27 mouse cellular contexts compared by ENCODE assay signal in genomic region chr5:66412821-66413220, GRCm38 (mm10).
DNase-seq lines count a peak whose midpoint lies in the region; ATAC-seq lines count a peak whose summit lies in the region.
"Had no signal": no experiment of that assay in that cellular context is flagged by ENCODE, and none has a peak within 500 bp of the region (broad histone marks: within the 10 kb centered on the region; RNA-seq: fewer than 3 reads in every experiment).

No protein-coding gene starts in this region.

- H3K36me3 ChIP-seq in forebrain, embryonic 15.5 days = no peaks in the 10 kb centered on the region
- no peaks in the 10 kb centered on the region for H3K36me3 ChIP-seq in forebrain, embryonic 12.5 days (replicated peaks)
- no peaks in the 10 kb centered on the region for H3K36me3 ChIP-seq in hindbrain, embryonic 14.5 days (replicated peaks; ENCODE audit: control insufficient read depth, insufficient read depth)
- no peaks in the 10 kb centered on the region for H3K36me3 ChIP-seq in hindbrain, embryonic 10.5 days
- no peaks in the 10 kb centered on the region for H3K36me3 ChIP-seq in midbrain, embryonic 11.5 days (ENCODE audit: control insufficient read depth, insufficient read depth, low read length)
- H3K36me3 ChIP-seq in midbrain, embryonic 10.5 days = no peaks in the 10 kb centered on the region
- no peaks in the 10 kb centered on the region for H3K36me3 ChIP-seq in heart, embryonic 11.5 days (ENCODE audit: control insufficient read depth, insufficient read depth, low read length)
- H3K36me3 ChIP-seq: embryonic facial prominence, embryonic 13.5 days; heart, embryonic 12.5 days; kidney, embryonic 15.5 days; lung, embryonic 15.5 days; midbrain, embryonic 12.5 days had no signal

- H3K27me3 ChIP-seq in forebrain, embryonic 15.5 days = no peaks in the 10 kb centered on the region
- H3K27me3 ChIP-seq in forebrain, embryonic 12.5 days = no peaks in the 10 kb centered on the region
- no peaks in the 10 kb centered on the region for H3K27me3 ChIP-seq in hindbrain, embryonic 14.5 days (ENCODE audit: control insufficient read depth, insufficient read depth, low read length)
- no peaks in the 10 kb centered on the region for H3K27me3 ChIP-seq in hindbrain, embryonic 10.5 days (ENCODE audit: insufficient read depth, poor library complexity, severe bottlenecking)
- H3K27me3 ChIP-seq in midbrain, embryonic 11.5 days (ENCODE audit: control insufficient read depth, insufficient read depth, low read length) = no peaks in the 10 kb centered on the region
- H3K27me3 ChIP-seq in midbrain, embryonic 10.5 days (ENCODE audit: low read depth, poor library complexity, severe bottlenecking) = no peaks in the 10 kb centered on the region
- H3K27me3 ChIP-seq in heart, embryonic 11.5 days (ENCODE audit: control insufficient read depth, insufficient read depth, low read length) = no peaks in the 10 kb centered on the region
- H3K27me3 ChIP-seq: embryonic facial prominence, embryonic 13.5 days; heart, embryonic 12.5 days; kidney, embryonic 15.5 days; lung, embryonic 15.5 days; midbrain, embryonic 12.5 days; Patski had no signal

- peak overlapping the region; percentile 51; the same call in 1 of the 2 replicates for H3K27ac ChIP-seq in forebrain, embryonic 15.5 days (replicated peaks)
- H3K27ac ChIP-seq in forebrain, embryonic 12.5 days = no peak overlapping the region
- H3K27ac ChIP-seq in hindbrain, embryonic 14.5 days = 0 out of 2 replicates have a peak overlapping the region, but pooled peaks have one; percentile 49
- H3K27ac ChIP-seq in hindbrain, embryonic 10.5 days = no peak overlapping the region
- H3K27ac ChIP-seq in midbrain, embryonic 11.5 days (ENCODE audit: low read depth, low read length) = no peak overlapping the region
- no peak overlapping the region for H3K27ac ChIP-seq in midbrain, embryonic 10.5 days (replicated peaks)
- H3K27ac ChIP-seq in heart, embryonic 11.5 days (ENCODE audit: low read depth, low read length) = no peak overlapping the region
- H3K27ac ChIP-seq: embryonic facial prominence, embryonic 13.5 days; gastrocnemius, adult 2 months; kidney, embryonic 15.5 days; liver, embryonic 14.5 days; lung, embryonic 15.5 days; macrophage; midbrain, embryonic 12.5 days had no signal

- peaks cover 18% of the 10 kb centered on the region for H3K4me1 ChIP-seq in forebrain, embryonic 15.5 days
- H3K4me1 ChIP-seq in forebrain, embryonic 12.5 days = peaks cover 31% of the 10 kb centered on the region
- peaks cover 32% of the 10 kb centered on the region for H3K4me1 ChIP-seq in hindbrain, embryonic 14.5 days (replicated peaks; ENCODE audit: control insufficient read depth, insufficient read depth, low read length)
- H3K4me1 ChIP-seq in hindbrain, embryonic 10.5 days (replicated peaks) = peaks cover 26% of the 10 kb centered on the region
- peaks cover 15% of the 10 kb centered on the region for H3K4me1 ChIP-seq in midbrain, embryonic 11.5 days (ENCODE audit: control insufficient read depth, insufficient read depth, low read length)
- H3K4me1 ChIP-seq in midbrain, embryonic 10.5 days = peaks cover 29% of the 10 kb centered on the region
- no peaks in the 10 kb centered on the region for H3K4me1 ChIP-seq in heart, embryonic 11.5 days (ENCODE audit: control insufficient read depth, insufficient read depth, low read length)

- H3K9ac ChIP-seq in forebrain, embryonic 15.5 days (replicated peaks) = no peak overlapping the region
- no peak overlapping the region for H3K9ac ChIP-seq in forebrain, embryonic 12.5 days
- H3K9ac ChIP-seq in hindbrain, embryonic 14.5 days = no peak overlapping the region
- no peak overlapping the region for H3K9ac ChIP-seq in midbrain, embryonic 11.5 days (ENCODE audit: low read length)
- H3K9ac ChIP-seq in heart, embryonic 11.5 days (ENCODE audit: low read depth, low read length) = no peak overlapping the region
- H3K9ac ChIP-seq: embryonic facial prominence, embryonic 13.5 days; heart, embryonic 12.5 days; kidney, embryonic 15.5 days; liver, embryonic 14.5 days; lung, embryonic 15.5 days; midbrain, embryonic 12.5 days had no signal

- ATAC-seq in forebrain, embryonic 15.5 days (replicated peaks) = no peak
- no peak for ATAC-seq in forebrain, embryonic 12.5 days (ENCODE audit: low FRiP score)
- ATAC-seq in hindbrain, embryonic 14.5 days (ENCODE audit: low FRiP score) = no peak
- ATAC-seq in midbrain, embryonic 11.5 days (ENCODE audit: low FRiP score) = no peak
- ATAC-seq in heart, embryonic 11.5 days (replicated peaks; ENCODE audit: insufficient number of reproducible peaks, low FRiP score, low TSS enrichment) = no peak
- ATAC-seq: CD4-positive, CD25-positive, alpha-beta regulatory T cell, adult 4 months; hindbrain, embryonic 16.5 days; intestine, postnatal 0 days; Patski had no signal

- H3K9me3 ChIP-seq in forebrain, embryonic 15.5 days = no peaks in the 10 kb centered on the region
- no peaks in the 10 kb centered on the region for H3K9me3 ChIP-seq in forebrain, embryonic 12.5 days
- H3K9me3 ChIP-seq in hindbrain, embryonic 14.5 days (ENCODE audit: control insufficient read depth, low read length) = no peaks in the 10 kb centered on the region
- H3K9me3 ChIP-seq in hindbrain, embryonic 10.5 days = no peaks in the 10 kb centered on the region
- H3K9me3 ChIP-seq in midbrain, embryonic 11.5 days (ENCODE audit: control insufficient read depth, low read length) = no peaks in the 10 kb centered on the region
- H3K9me3 ChIP-seq in midbrain, embryonic 10.5 days (replicated peaks) = no peaks in the 10 kb centered on the region
- no peaks in the 10 kb centered on the region for H3K9me3 ChIP-seq in heart, embryonic 11.5 days (replicated peaks; ENCODE audit: control insufficient read depth, low read length)
- H3K9me3 ChIP-seq: embryonic facial prominence, embryonic 13.5 days; heart, embryonic 12.5 days; kidney, embryonic 15.5 days; lung, embryonic 15.5 days; midbrain, embryonic 12.5 days had no signal

- no peak overlapping the region for H3K4me2 ChIP-seq in forebrain, embryonic 15.5 days (replicated peaks)
- H3K4me2 ChIP-seq in forebrain, embryonic 12.5 days = no peak overlapping the region
- H3K4me2 ChIP-seq in hindbrain, embryonic 14.5 days (replicated peaks) = no peak overlapping the region
- no peak overlapping the region for H3K4me2 ChIP-seq in midbrain, embryonic 11.5 days
- H3K4me2 ChIP-seq in heart, embryonic 11.5 days = no peak overlapping the region
- H3K4me2 ChIP-seq: embryonic facial prominence, embryonic 13.5 days; heart, embryonic 12.5 days; kidney, embryonic 15.5 days; lung, embryonic 15.5 days; midbrain, embryonic 12.5 days had no signal

- WGBS in forebrain, embryonic 15.5 days = 61% methylated on average over 3 of the region's 3 CpGs
- 87% methylated on average over 3 of the region's 3 CpGs for WGBS in forebrain, embryonic 12.5 days
- WGBS in hindbrain, embryonic 14.5 days = 82% methylated on average over 3 of the region's 3 CpGs
- 91% methylated on average over 3 of the region's 3 CpGs for WGBS in hindbrain, embryonic 10.5 days
- WGBS in midbrain, embryonic 11.5 days = 95% methylated on average over 3 of the region's 3 CpGs
- 87% methylated on average over 3 of the region's 3 CpGs for WGBS in midbrain, embryonic 10.5 days
- 86% methylated on average over 3 of the region's 3 CpGs for WGBS in heart, embryonic 11.5 days (ENCODE audit: insufficient replicate concordance)

- no peak overlapping the region for H3K4me3 ChIP-seq in forebrain, embryonic 15.5 days
- no peak overlapping the region for H3K4me3 ChIP-seq in forebrain, embryonic 12.5 days (replicated peaks)
- H3K4me3 ChIP-seq in hindbrain, embryonic 14.5 days (replicated peaks; ENCODE audit: low read length) = no peak overlapping the region
- no peak overlapping the region for H3K4me3 ChIP-seq in hindbrain, embryonic 10.5 days
- no peak overlapping the region for H3K4me3 ChIP-seq in midbrain, embryonic 11.5 days (ENCODE audit: low read depth, low read length)
- no peak overlapping the region for H3K4me3 ChIP-seq in midbrain, embryonic 10.5 days
- no peak overlapping the region for H3K4me3 ChIP-seq in heart, embryonic 11.5 days (ENCODE audit: low read depth, low read length)
- H3K4me3 ChIP-seq: embryonic facial prominence, embryonic 13.5 days; gastrocnemius, adult 2 months; heart, embryonic 12.5 days; kidney, embryonic 15.5 days; lung, embryonic 15.5 days; midbrain, embryonic 12.5 days had no signal

- DNase-seq in hindbrain, embryonic 14.5 days (ENCODE audit: low spot score) = no peak
- no peak for DNase-seq in hindbrain, embryonic 10.5 days (ENCODE audit: low spot score)
- peak; percentile 56 for DNase-seq in midbrain, embryonic 11.5 days (ENCODE audit: low spot score, missing footprints)
- DNase-seq in midbrain, embryonic 10.5 days (ENCODE audit: low spot score) = no peak
- DNase-seq in telencephalon, adult 2 months (ENCODE audit: low read depth, low spot score) = peak; percentile 73
- DNase-seq: adrenal gland, postnatal 14 days; cerebellum, adult 11 months; cerebellum, postnatal 10 days; gastrocnemius, adult 2 months; heart, postnatal 14 days; kidney, postnatal 4 days; layer of hippocampus, postnatal 36 days; thymus, postnatal 4 days had no signal

Comparison
In these comparisons a context has a peak if more than half of its experiments do, and no peak if none do; other contexts are left out.
1. H3K27ac ChIP-seq: peak in forebrain, embryonic 15.5 days (single experiment) and hindbrain, embryonic 14.5 days (single experiment); none in forebrain, embryonic 12.5 days (single experiment), hindbrain, embryonic 10.5 days (single experiment), midbrain, embryonic 11.5 days (single experiment), midbrain, embryonic 10.5 days (single experiment) and heart, embryonic 11.5 days (single experiment).
2. DNase-seq: peak in midbrain, embryonic 11.5 days (single experiment) and telencephalon, adult 2 months (single experiment); none in hindbrain, embryonic 14.5 days (single experiment), hindbrain, embryonic 10.5 days (single experiment) and midbrain, embryonic 10.5 days (single experiment).